18 mouse cellular contexts compared by ENCODE assay signal in genomic region chr11:3850315-3850614, GRCm38 (mm10). TPM values are rescaled to one million over a fixed set of nuclear protein-coding genes. Genes with fewer than 3 reads are reported as not detected.
A peak's percentile ranks its signal among the peaks of the same experiment; 100 is the strongest.
DNase-seq lines count a peak whose midpoint lies in the region.
"Had no signal": no experiment of that assay in that cellular context is flagged by ENCODE, and none has a peak within 500 bp of the region (broad histone marks: within the 10 kb centered on the region; RNA-seq: fewer than 3 reads in every experiment).

No protein-coding gene starts in this region.

- intact Hi-C loops in left cerebral cortex, postnatal 4 days (cut with DNase I): no loop called here

- peak; percentile 56 for DNase-seq in cerebellum, adult 9-11 months
- DNase-seq in cerebellum, adult 8-10 months: no peak
- peak; percentile 59 to 83 for DNase-seq in left cerebral cortex, adult 18-20 months (ENCODE audit: low spot score in 2 of 2)
- no peak for DNase-seq in left cerebral cortex, adult 11 months (ENCODE audit: low spot score)
- DNase-seq in brain, adult 2 months (ENCODE audit: low read depth, low spot score): peak; percentile 79
- peak; percentile 31 for DNase-seq in left cerebral cortex, postnatal 4 days
- no peak for DNase-seq in thymus, postnatal 10 days (ENCODE audit: low spot score in 2 of 2)
- no peak for DNase-seq in urinary bladder, postnatal 10 days (ENCODE audit: low spot score)
- DNase-seq: adrenal gland, postnatal 14 days; kidney, adult 8-10 months; kidney, postnatal 25 days; liver, embryonic 13.5 days; lung, embryonic 14.5 days; lung, postnatal 36 days; thymus, adult 18-20 months had no signal

RNA-seq across cellular contexts. Expression of gene Osbp2, which starts 13.4 kb away (rescaled TPM):
- 100 to 1,000 TPM; 132 to 142 TPM for total RNA-seq in left cerebral cortex, adult 18-20 months (2021)
- 10 to 100 TPM; 61.6 to 62.1 TPM for total RNA-seq in left cerebral cortex, postnatal 4 days (2021)
- total RNA-seq: CH12.LX; MEL; monocyte, adult 5-6 weeks had no signal

RNA-seq across cellular contexts. Expression of gene 4921536K21Rik, which starts 44.6 kb away (rescaled TPM):
- under 1 TPM; 0.37 to 0.54 TPM for total RNA-seq in left cerebral cortex, adult 18-20 months (2021)
- 1 to 10 TPM in 1 of 2 experiments, under 1 TPM in 1; 0.93 to 1.3 TPM for total RNA-seq in left cerebral cortex, postnatal 4 days (2021)
- total RNA-seq: monocyte, adult 5-6 weeks had no signal

RNA-seq across cellular contexts. Expression of gene Dusp18, which starts 44.8 kb away (rescaled TPM):
- total RNA-seq in left cerebral cortex, adult 18-20 months (2021): 10 to 100 TPM; 19.9 to 24.0 TPM
- total RNA-seq in left cerebral cortex, postnatal 4 days (2021): 10 to 100 TPM; 28.8 to 29.1 TPM

Comparison
In these comparisons a context has a peak if more than half of its experiments do, and no peak if none do; other contexts are left out.
1. DNase-seq: peak in cerebellum, adult 9-11 months (single experiment), left cerebral cortex, adult 18-20 months (2 of 2), brain, adult 2 months (single experiment) and left cerebral cortex, postnatal 4 days (single experiment); none in cerebellum, adult 8-10 months (single experiment), left cerebral cortex, adult 11 months (single experiment), thymus, postnatal 10 days (0 of 2) and urinary bladder, postnatal 10 days (single experiment).